Mouse (Mus musculus) right cerebral cortex, postnatal 4 days (tissue): ENCODE results near the gene Mtg2.

Source experiments
- DNase-seq: peaks from one replicate; pipeline ENCODE4 v3.0.0-alpha.2; 2022

Mtg2 gene

GRCm38 (mm10) chr2:180107081-180107480 is 36.7 kb downstream of the Mtg2 start:
- no peak for DNase-seq

DNA sequence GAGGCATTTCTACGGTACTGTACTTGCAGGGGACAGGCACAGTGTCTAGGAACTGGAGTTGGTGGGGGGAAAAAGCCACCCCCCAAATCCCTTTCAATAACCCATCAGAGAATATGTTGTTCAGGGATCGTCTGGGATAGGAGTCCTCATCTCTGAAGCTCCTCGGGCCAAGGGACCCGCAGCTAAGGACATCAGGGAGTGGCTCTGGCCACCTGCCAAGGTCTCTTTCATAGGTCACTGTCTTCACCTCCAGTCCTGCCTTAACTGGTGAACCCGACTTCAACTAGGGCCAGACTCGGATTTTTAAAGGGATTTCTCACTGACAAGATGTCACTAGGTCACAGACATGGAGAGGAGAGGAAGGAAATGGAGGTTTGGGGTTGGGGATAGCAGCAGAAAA is 37.9 kb downstream of the Mtg2 start:
- DNase-seq: peak; percentile 4

- peak; percentile 60 for DNase-seq
These were observed 43.8 kb downstream of the Mtg2 start for GRCm38 (mm10) chr2:180113909-180114890.

GRCm38 (mm10) chr2:180115279-180115678 is 44.9 kb downstream of the Mtg2 start:
- DNase-seq: peak; percentile 50

DNA sequence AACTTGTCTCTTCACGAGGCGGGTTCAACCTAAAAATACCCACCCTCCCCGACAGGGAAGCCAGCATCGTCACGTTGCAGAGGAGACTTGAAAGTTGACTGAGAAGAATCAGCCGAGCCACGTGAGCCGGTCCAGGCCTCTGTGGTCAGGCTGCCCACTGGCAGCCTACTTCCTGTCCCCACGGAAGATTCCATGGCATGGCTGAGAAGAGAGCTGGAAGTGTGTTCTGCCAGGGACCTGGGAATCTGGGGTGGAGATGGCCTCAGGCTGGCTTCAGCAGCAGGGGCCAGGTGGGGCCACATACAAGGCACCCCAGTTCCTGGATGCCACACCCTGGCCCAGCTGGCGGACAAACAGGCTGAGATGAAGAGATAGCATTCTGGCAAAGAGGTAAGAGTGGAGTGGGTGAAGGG is 45.7 kb downstream of the Mtg2 start:
- DNase-seq: no peak

DNA sequence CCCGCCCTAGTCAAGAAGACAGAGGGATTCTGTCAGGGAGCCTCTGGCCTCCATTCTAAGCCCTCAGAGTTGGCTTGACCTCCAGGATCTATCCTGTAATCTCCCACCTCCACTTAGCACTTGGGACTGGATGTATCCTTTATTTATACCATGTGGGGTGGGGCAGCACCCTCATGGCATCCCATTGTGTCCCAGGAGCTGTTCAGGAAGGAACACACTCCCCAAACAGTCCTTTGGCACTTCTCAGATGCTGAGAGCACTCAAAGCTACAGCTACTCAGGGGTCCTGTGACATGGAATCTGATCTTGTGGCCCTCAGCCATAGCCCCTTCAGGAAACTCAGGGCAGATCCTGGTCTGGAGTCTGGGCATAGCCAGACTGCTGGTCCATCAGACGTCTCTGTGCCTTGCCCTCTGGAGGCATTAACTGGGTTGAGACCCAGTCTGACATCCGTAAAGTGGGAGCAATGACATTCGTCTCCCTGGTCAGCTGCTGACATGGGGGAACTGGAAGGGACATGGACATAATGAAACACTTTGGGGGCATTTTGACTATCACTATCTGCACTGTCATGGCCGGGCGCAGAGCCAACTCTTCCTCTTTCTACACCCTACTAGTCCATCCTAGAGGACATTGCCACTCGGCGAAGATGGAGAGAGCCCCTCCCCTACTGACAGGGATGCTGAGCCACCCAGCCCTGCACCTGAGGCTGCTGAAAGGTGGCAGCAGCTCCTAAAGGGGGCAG is 46.5 kb downstream of the Mtg2 start:
- DNase-seq: peak; percentile 53

- DNase-seq: peak; percentile 61
These were observed 47.3 kb downstream of the Mtg2 start for GRCm38 (mm10) chr2:180117485-180118194.

- DNase-seq: peak; percentile 99
These were observed 48.5 kb downstream of the Mtg2 start, which contains the start of gene Osbpl2 for GRCm38 (mm10) chr2:180118661-180119438. Osbpl2 (plus strand) TSS chr2:180119306.

GRCm38 (mm10) chr2:180119439-180120291 is 49.3 kb downstream of the Mtg2 start:
- DNase-seq: no peak

- no peak for DNase-seq
These were observed 49.9 kb downstream of the Mtg2 start for GRCm38 (mm10) chr2:180120292-180120761.

GRCm38 (mm10) chr2:180124192-180124591 is 53.8 kb downstream of the Mtg2 start:
- no peak for DNase-seq

DNA sequence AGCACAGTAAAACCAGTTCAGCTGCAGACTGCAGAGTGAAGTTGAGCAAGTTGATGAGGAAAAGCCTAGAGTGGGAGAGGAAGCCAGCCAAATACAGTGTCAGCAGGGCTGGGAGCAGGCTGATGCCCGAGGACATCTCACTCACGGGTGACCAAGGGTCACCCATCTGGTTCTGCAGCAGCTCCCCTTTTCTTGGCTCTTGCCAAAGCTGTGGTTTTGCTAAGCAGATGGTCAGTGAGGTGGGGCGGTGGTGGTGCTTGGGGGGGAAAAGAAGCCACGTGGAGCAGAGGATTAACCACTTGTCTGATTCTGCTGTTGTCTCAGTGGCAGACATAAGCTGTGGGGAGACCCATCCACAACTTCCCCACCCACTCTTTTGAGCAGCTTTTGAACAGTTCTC is 55.8 kb downstream of the Mtg2 start:
- no peak for DNase-seq

DNA sequence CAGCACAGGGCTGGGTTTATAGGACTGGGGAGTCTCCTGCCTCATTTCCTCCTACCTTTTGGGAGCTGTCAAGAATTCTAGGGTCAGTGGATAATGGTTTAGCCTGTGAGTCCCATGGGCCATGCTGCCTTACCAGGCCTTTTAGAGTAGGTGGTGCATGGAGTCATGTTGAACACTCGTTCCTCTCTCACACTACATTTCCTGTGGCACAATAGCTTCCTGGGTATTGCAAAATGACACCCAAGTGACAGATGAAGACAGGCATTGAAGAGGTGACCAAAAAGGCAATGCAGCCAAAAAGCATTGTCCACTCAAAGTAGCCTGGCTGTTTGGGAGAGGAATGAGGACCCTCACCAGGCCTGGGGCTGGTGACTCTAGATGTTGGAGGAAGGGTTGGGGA is 57.3 kb downstream of the Mtg2 start:
- DNase-seq: no peak

DNA sequence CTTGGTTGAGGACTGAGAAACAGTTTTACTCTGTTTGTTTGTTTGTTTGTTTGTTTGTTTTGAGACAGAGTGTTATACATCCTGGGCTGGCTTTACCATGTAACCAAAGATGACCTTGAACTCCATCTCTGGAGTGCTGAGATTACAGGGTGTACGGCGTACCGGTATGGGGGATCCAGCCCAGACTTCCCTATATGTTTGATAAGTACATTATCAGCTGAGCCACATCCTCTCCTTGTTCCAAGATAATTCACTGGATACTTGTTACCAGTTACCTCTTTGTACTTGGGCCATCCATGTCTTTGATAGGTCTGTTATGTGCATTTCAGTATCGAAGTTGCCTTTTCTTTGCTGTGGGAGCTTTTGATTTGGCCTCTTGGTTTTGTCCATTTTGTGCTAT is 62.8 kb downstream of the Mtg2 start:
- DNase-seq: no peak

- DNase-seq: no peak
These were observed 63.5 kb downstream of the Mtg2 start for GRCm38 (mm10) chr2:180133911-180134310.

GRCm38 (mm10) chr2:180135414-180135813 is 65.0 kb downstream of the Mtg2 start:
- no peak for DNase-seq
